Mouse (Mus musculus) heart, embryonic 10.5 days (tissue): Measurements from ENCODE around the gene Vmn1r20. TPM values are rescaled to one million over a fixed set of nuclear protein-coding genes. Genes with fewer than 3 reads are reported as not detected.
"Not testable (repeated sequence)": the region's sequence is repeated elsewhere in the genome, so short reads cannot be mapped to it uniquely, and the experiment has no call there.

ENCODE experiments used
- DNase-seq: peaks from one replicate; pipeline ENCODE4 v3.0.0-alpha.2; 2017; ENCODE audit warnings: low spot score
- H3K27ac ChIP-seq: fragments of 300-500 bp; sonication (generic); 2 replicates; pipeline ENCODE4 v1.5.1; 2016; ENCODE audit warnings: mild to moderate bottlenecking
- H3K27me3 ChIP-seq: fragments of 300-500 bp; sonication (generic); 2 replicates; pipeline ENCODE4 v1.6.1; 2016; ENCODE audit warnings: mild to moderate bottlenecking; ENCODE audit not compliant: poor library complexity, insufficient read depth, severe bottlenecking
- H3K36me3 ChIP-seq: fragments of 300-500 bp; sonication (generic); 2 replicates; pipeline ENCODE4 v1.6.1; 2016; ENCODE audit warnings: mild to moderate bottlenecking, moderate library complexity
- H3K4me1 ChIP-seq: fragments of 300-500 bp; sonication (generic); 2 replicates; pipeline ENCODE4 v1.6.1; 2016; ENCODE audit warnings: mild to moderate bottlenecking
- H3K4me3 ChIP-seq: fragments of 300-500 bp; sonication (generic); 2 replicates; pipeline ENCODE4 v1.5.1; 2016; ENCODE audit warnings: mild to moderate bottlenecking, moderate library complexity
- H3K9me3 ChIP-seq: fragments of 300-500 bp; sonication (generic); 2 replicates; pipeline ENCODE4 v1.6.1; 2016; ENCODE audit warnings: mild to moderate bottlenecking, moderate library complexity
- WGBS: fragments of 180-500 bp; shearing (Covaris S2); methylation state at CpG from one replicate; pipeline ENCODE4 v1.1.7; 2016; 5-methylcytosine and 5-hydroxymethylcytosine counted together
- polyA plus RNA-seq: library from polyadenylated mRNA; unstranded; fragments of >200 nt; fragmentation: Nextera tagmentation; extraction: Ambion mirVana; gene quantifications from 2 replicates; pipeline ENCODE4 v1.2.1, GENCODE M21; 2016

Vmn1r20 gene
- polyA plus RNA-seq, result not detected in 2 replicates

GRCm38 (mm10) chr6:57428630-57429029 is at the start of gene Vmn1r20:
Gene Vmn1r20 (plus strand): TSS chr6:57428930.
- Histone ChIP-seq H3K27ac (no peak within 1 kb of the TSS), H3K4me1 (no peaks in the 10 kb centered on the region), H3K36me3 (no peaks in the 10 kb centered on the region), H3K4me3 (no peak within 1 kb of the TSS), H3K9me3 (no peaks in the 10 kb centered on the region), H3K27me3 (no peaks in the 10 kb centered on the region)
- DNase-seq, result no peak
- 51% methylated on average over 1 of the region's 1 CpGs for WGBS

- Histone ChIP-seq H3K4me1 (no peaks in the 10 kb centered on the region), H3K9me3 (no peaks in the 10 kb centered on the region), H3K27ac (no peak within 1 kb of the TSS), H3K4me3 (no peak within 1 kb of the TSS), H3K36me3 (no peaks in the 10 kb centered on the region), H3K27me3 (no peaks in the 10 kb centered on the region)
- no peak for DNase-seq
These were observed 33.0 kb upstream of the Vmn1r20 start, which contains the start of gene Vmn1r18 for GRCm38 (mm10) chr6:57395683-57396082. Gene Vmn1r18 (minus strand): TSS chr6:57395783.

- DNase-seq, H3K9me3 ChIP-seq, H3K36me3 ChIP-seq, H3K27me3 ChIP-seq, H3K4me3 ChIP-seq, H3K27ac ChIP-seq, H3K4me1 ChIP-seq: not testable (repeated sequence)
- 65% methylated on average over 3 of the region's 3 CpGs for WGBS
These were observed 25.2 kb upstream of the Vmn1r20 start, which contains the start of gene Vmn1r19 for GRCm38 (mm10) chr6:57403480-57403879. Gene Vmn1r19 (plus strand): TSS chr6:57403780.

- 61% methylated on average over 1 of the region's 1 CpGs for WGBS
- Histone ChIP-seq H3K27me3 (no peaks in the 10 kb centered on the region), H3K27ac (no peak overlapping the region), H3K36me3 (no peaks in the 10 kb centered on the region), H3K9me3 (no peaks in the 10 kb centered on the region), H3K4me1 (no peaks in the 10 kb centered on the region), H3K4me3 (no peak overlapping the region)
- DNase-seq, result no peak
These were observed 2.5 kb downstream of the Vmn1r20 start for GRCm38 (mm10) chr6:57431196-57431595.

- not testable (repeated sequence) for H3K27ac ChIP-seq, DNase-seq, H3K9me3 ChIP-seq, H3K4me1 ChIP-seq, H3K27me3 ChIP-seq, H3K4me3 ChIP-seq, H3K36me3 ChIP-seq
- 13% methylated on average over 3 of the region's 3 CpGs for WGBS
These were observed 39.4 kb downstream of the Vmn1r20 start for GRCm38 (mm10) chr6:57468161-57468560.

Other genes starting within 250 kb of the Vmn1r20 start
- not detected in 2 replicates for gene Vmn1r13, start 225.6 kb upstream of the Vmn1r20 start, polyA plus RNA-seq
- gene Vmn1r14, start 197.2 kb upstream of the Vmn1r20 start, polyA plus RNA-seq, result not detected in 2 replicates
- gene Vmn1r15, start 171.0 kb upstream of the Vmn1r20 start, polyA plus RNA-seq, result not detected in 2 replicates
- not detected in 2 replicates for gene Vmn1r16, start 99.4 kb upstream of the Vmn1r20 start, polyA plus RNA-seq
- gene Vmn1r17, start 65.2 kb upstream of the Vmn1r20 start, polyA plus RNA-seq, result not detected in 2 replicates
- gene Vmn1r18, start 33.1 kb upstream of the Vmn1r20 start, polyA plus RNA-seq, result not detected in 2 replicates
- not detected in 2 replicates for gene Vmn1r19, start 25.1 kb upstream of the Vmn1r20 start, polyA plus RNA-seq
- gene Ppm1k, start 106.5 kb downstream of the Vmn1r20 start, polyA plus RNA-seq, result 9.2 and 14.1 TPM in 2 replicates
- 5.4 and 5.8 TPM in 2 replicates for gene Herc6, start 152.1 kb downstream of the Vmn1r20 start, polyA plus RNA-seq